Mouse (Mus musculus) gonadal fat pad, adult 2 months (tissue): ENCODE measurements around the gene Paics. TPM values are rescaled to one million over a fixed set of nuclear protein-coding genes. Genes with fewer than 3 reads are reported as not detected.

ENCODE experiments used
- DNase-seq: peaks from one replicate; pipeline ENCODE4 v3.0.0-alpha.2; 2012; ENCODE audit warnings: low read depth
- polyA plus RNA-seq: library from polyadenylated mRNA; depleted of rRNA; stranded (reverse); fragments of >200 nt; gene quantifications from 2 replicates; pipeline ENCODE4 v1.2.3, GENCODE M21; 2012; rRNA removed

Gene Paics
- polyA plus RNA-seq, 1 experiment: 52.4 TPM

- DNase-seq: no peak
These were observed 53.1 kb downstream of the Paics start, which contains the start of gene Arl9 for GRCm38 (mm10) chr5:77004051-77004821. Arl9 (plus strand) TSS chr5:77004055.

- no peak for DNase-seq
These were observed 59.2 kb downstream of the Paics start for GRCm38 (mm10) chr5:77010352-77010751.

- no peak for DNase-seq
These were observed 60.0 kb downstream of the Paics start for GRCm38 (mm10) chr5:77011082-77011481.

- no peak for DNase-seq
These were observed 62.1 kb downstream of the Paics start for GRCm38 (mm10) chr5:77013171-77013570.

GRCm38 (mm10) chr5:77015544-77016482 is 64.7 kb downstream of the Paics start, which contains the start of gene Thegl:
Thegl (plus strand) TSS chr5:77016023.
- DNase-seq: no peak

Other genes with a start within 250 kb of the Paics start
- gene Aasdh, start 45.8 kb upstream of the Paics start, polyA plus RNA-seq: 16.0 and 16.2 TPM in 2 replicates
- gene Ppat, start 271 bp downstream of the Paics start, polyA plus RNA-seq: 5.6 and 8.7 TPM in 2 replicates
- 43.7 and 54.2 TPM in 2 replicates for gene Srp72, start 23.4 kb downstream of the Paics start, polyA plus RNA-seq
- 0.82 and 1.2 TPM in 2 replicates for gene Arl9, start 52.7 kb downstream of the Paics start, polyA plus RNA-seq
- 0.28 and 0.56 TPM in 2 replicates for gene Thegl, start 64.7 kb downstream of the Paics start, polyA plus RNA-seq
- gene Hopx, start 163.8 kb downstream of the Paics start, polyA plus RNA-seq: 65.9 and 80.4 TPM in 2 replicates